7 mouse cellular contexts compared by ENCODE assay signal in the genomic region with DNA sequence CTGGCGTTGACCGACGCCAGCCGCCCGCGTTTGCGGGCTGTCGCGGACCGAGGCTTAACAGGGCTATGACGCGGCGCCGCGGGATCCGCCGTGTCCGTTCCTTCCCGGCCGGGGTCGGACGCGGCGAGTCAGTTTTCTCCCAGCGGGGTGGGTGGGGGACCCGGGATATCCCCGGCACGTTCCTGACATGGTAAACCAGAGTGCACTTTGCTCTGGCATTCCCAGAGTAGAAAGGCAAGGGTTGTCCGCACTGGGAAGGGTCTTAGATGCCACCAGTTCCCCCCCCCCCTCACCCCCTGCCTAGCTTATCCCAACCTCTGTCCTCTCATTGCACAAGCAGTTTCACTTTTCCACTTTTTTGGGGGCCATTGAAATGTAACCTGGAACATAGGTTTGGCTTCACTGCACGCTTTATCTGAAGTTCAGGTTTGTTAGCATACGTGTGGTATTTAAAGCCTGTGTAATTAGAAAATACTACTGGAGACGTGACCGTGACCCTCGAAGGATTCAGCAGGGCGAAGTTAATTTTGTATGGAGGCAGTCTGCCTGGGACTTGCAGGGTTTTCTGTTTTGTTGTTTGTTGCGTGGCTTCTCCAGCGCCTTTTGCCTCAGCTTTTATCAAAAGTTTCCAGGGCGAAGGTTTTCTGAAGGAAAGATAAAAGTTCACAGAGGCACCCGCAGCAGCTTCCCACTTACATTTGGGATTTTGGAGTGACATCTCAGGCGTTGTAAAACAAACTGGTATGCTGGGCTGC. TPM values are rescaled to one million over a fixed set of nuclear protein-coding genes. Genes with fewer than 3 reads are reported as not detected.
DNase-seq lines count a peak whose midpoint lies in the region; ATAC-seq and TF ChIP-seq lines count a peak whose summit lies in the region.

No protein-coding gene starts in this region.

- ATAC-seq in forebrain, embryonic 16.5 days: no peak
- no peak for ATAC-seq in liver, embryonic 11.5 days (replicated peaks; ENCODE audit: low FRiP score)
- ATAC-seq in stomach, embryonic 16.5 days (ENCODE audit: insufficient read depth, low FRiP score): no peak

- H3K4me2 ChIP-seq in forebrain, embryonic 16.5 days (ENCODE audit: low read length): peak overlapping the region; percentile 50
- H3K4me2 ChIP-seq in liver, embryonic 11.5 days: peak overlapping the region; percentile 82
- peak overlapping the region; percentile 69 for H3K4me2 ChIP-seq in stomach, embryonic 16.5 days (ENCODE audit: low read depth, low read length)

- no peak for DNase-seq in testis, postnatal 14 days (ENCODE audit: low spot score)
- DNase-seq in liver, embryonic 11.5 days (ENCODE audit: low spot score): no peak
- no peak for DNase-seq in ovary, postnatal 14 days (ENCODE audit: low spot score)
- no peak for DNase-seq in left cerebral cortex, adult 8-10 months (ENCODE audit: low spot score in 2 of 2)

- H3K9ac ChIP-seq in forebrain, embryonic 16.5 days (replicated peaks; ENCODE audit: low read depth, low read length): no peak overlapping the region
- H3K9ac ChIP-seq in liver, embryonic 11.5 days (ENCODE audit: low read depth, low read length): peak overlapping the region; percentile 43
- peak overlapping the region; percentile 74 for H3K9ac ChIP-seq in stomach, embryonic 16.5 days (ENCODE audit: low read length)

- H3K4me3 ChIP-seq in testis, adult 2 months (ENCODE audit: control insufficient read depth, low read depth, low read length): peak overlapping the region; percentile 98
- peak overlapping the region; percentile 48 for H3K4me3 ChIP-seq in forebrain, embryonic 16.5 days (replicated peaks; ENCODE audit: low read length)
- peak overlapping the region; percentile 56 for H3K4me3 ChIP-seq in liver, embryonic 11.5 days (ENCODE audit: low read depth, low read length)
- peak overlapping the region; percentile 60 for H3K4me3 ChIP-seq in stomach, embryonic 16.5 days (replicated peaks; ENCODE audit: low read length)

- no peak for TF ChIP-seq POLR2A in testis, adult 2 months (IDR thresholded peaks at IDR 0.05; ENCODE audit: control insufficient read depth, low read depth, low read length)

- no peaks in the 10 kb centered on the region; the same call in 1 of the 2 replicates for H3K36me3 ChIP-seq in testis, adult 2 months (ENCODE audit: control insufficient read depth, insufficient read depth, low read length)
- H3K36me3 ChIP-seq in forebrain, embryonic 16.5 days (ENCODE audit: control insufficient read depth, insufficient read depth): no peaks in the 10 kb centered on the region
- no peaks in the 10 kb centered on the region for H3K36me3 ChIP-seq in liver, embryonic 11.5 days (ENCODE audit: control insufficient read depth, insufficient read depth, low read length)
- H3K36me3 ChIP-seq in stomach, embryonic 16.5 days (ENCODE audit: control insufficient read depth, insufficient read depth, low read length): no peaks in the 10 kb centered on the region

- peak overlapping the region; percentile 52 for H3K27ac ChIP-seq in testis, adult 2 months (ENCODE audit: control insufficient read depth, insufficient read depth, low read depth, low read length)
- no peak overlapping the region for H3K27ac ChIP-seq in forebrain, embryonic 16.5 days (ENCODE audit: low read length)
- H3K27ac ChIP-seq in liver, embryonic 11.5 days (ENCODE audit: low read depth, low read length): no peak overlapping the region
- no peak overlapping the region; the same call in 1 of the 2 replicates for H3K27ac ChIP-seq in stomach, embryonic 16.5 days (ENCODE audit: low read length)

- no peaks in the 10 kb centered on the region for H3K9me3 ChIP-seq in forebrain, embryonic 16.5 days (ENCODE audit: control insufficient read depth, low read length)
- no peaks in the 10 kb centered on the region for H3K9me3 ChIP-seq in liver, embryonic 11.5 days (ENCODE audit: control insufficient read depth, low read length)
- H3K9me3 ChIP-seq in stomach, embryonic 16.5 days (replicated peaks; ENCODE audit: control insufficient read depth, low read length): no peaks in the 10 kb centered on the region

- WGBS in forebrain, embryonic 16.5 days: 4% methylated on average over 37 of the region's 40 CpGs
- WGBS in liver, embryonic 11.5 days: 6% methylated on average over 40 of the region's 40 CpGs
- WGBS in stomach, embryonic 16.5 days: 10% methylated on average over 40 of the region's 40 CpGs

- peaks cover 14% of the 10 kb centered on the region for H3K4me1 ChIP-seq in testis, adult 2 months (ENCODE audit: control insufficient read depth, insufficient read depth, low read length)
- peaks cover 15% of the 10 kb centered on the region for H3K4me1 ChIP-seq in forebrain, embryonic 16.5 days (replicated peaks; ENCODE audit: control insufficient read depth, insufficient read depth, low read length)
- peaks cover 14% of the 10 kb centered on the region for H3K4me1 ChIP-seq in liver, embryonic 11.5 days (replicated peaks; ENCODE audit: control insufficient read depth, insufficient read depth, low read length)
- peaks cover 10% of the 10 kb centered on the region for H3K4me1 ChIP-seq in stomach, embryonic 16.5 days (ENCODE audit: control insufficient read depth, insufficient read depth, low read length)

- no peak for TF ChIP-seq CTCF in testis, adult 2 months (IDR thresholded peaks at IDR 0.05; ENCODE audit: control insufficient read depth, insufficient read depth, insufficient replicate concordance, low read depth, low read length)

- H3K27me3 ChIP-seq in testis, adult 2 months (ENCODE audit: control insufficient read depth, insufficient read depth, low read length): no peaks in the 10 kb centered on the region
- H3K27me3 ChIP-seq in forebrain, embryonic 16.5 days (replicated peaks; ENCODE audit: control insufficient read depth, insufficient read depth, low read length): peaks cover 52% of the 10 kb centered on the region
- H3K27me3 ChIP-seq in liver, embryonic 11.5 days (replicated peaks; ENCODE audit: control insufficient read depth, insufficient read depth, low read length): peaks cover 46% of the 10 kb centered on the region
- H3K27me3 ChIP-seq in stomach, embryonic 16.5 days (ENCODE audit: control insufficient read depth, insufficient read depth, low read length): peaks cover 16% of the 10 kb centered on the region; the same call in 1 of the 2 replicates

RNA-seq across cellular contexts. Expression of gene Pde8a, which starts 0.9 kb away (rescaled TPM):
- polyA plus RNA-seq in testis, adult 2 months (2012; rRNA removed): 95.2 and 101 TPM in 2 replicates
- polyA plus RNA-seq in forebrain, embryonic 16.5 days (2015; fragmentation: Nextera tagmentation; extraction: Ambion mirVana): 2.1 and 2.3 TPM in 2 replicates
- 1.7 and 1.9 TPM in 2 replicates for polyA plus RNA-seq in liver, embryonic 11.5 days (2014; fragmentation: Nextera tagmentation; extraction: Ambion mirVana)
- polyA plus RNA-seq in stomach, embryonic 16.5 days (2015; fragmentation: Nextera tagmentation; extraction: Ambion mirVana): 2.4 and 3.0 TPM in 2 replicates
- 10 to 100 TPM; 12.5 to 16.6 (median 14.5) TPM for total RNA-seq in left cerebral cortex, adult 8-10 months (2022)

Comparison
In these comparisons a context has a peak if more than half of its experiments do, and no peak if none do; other contexts are left out.
1. H3K4me3 ChIP-seq: peak in every context shown above with its lines; median percentile 98 in testis, adult 2 months; 60 in stomach, embryonic 16.5 days; 56 in liver, embryonic 11.5 days; 48 in forebrain, embryonic 16.5 days.
2. RNA of gene Pde8a, which starts 0.9 kb away (polyA plus RNA-seq): 95.2 to 101 TPM in testis, adult 2 months; 2.4 to 3.0 TPM in stomach, embryonic 16.5 days, 2.1 to 2.3 TPM in forebrain, embryonic 16.5 days and 1.7 to 1.9 TPM in liver, embryonic 11.5 days; every median in the first group is over 10 times any median in the second.
3. Peak in every context shown above with its lines, with median percentiles within 50 percentile points of each other: H3K4me2 ChIP-seq.